Mouse (Mus musculus): ENCODE data around the gene Slfn2.

The Slfn2 gene

GRCm38 (mm10) chr11:83077714-83078422, 13.0 kb downstream of the Slfn2 start:
- DNase-seq (ENCODE audit: low spot score), result no peak

- no peak for DNase-seq (ENCODE audit: low spot score)
These were observed 13.7 kb downstream of the Slfn2 start for GRCm38 (mm10) chr11:83078423-83079140.

GRCm38 (mm10) chr11:83079487-83080199, 14.7 kb downstream of the Slfn2 start:
- no peak for DNase-seq (ENCODE audit: low spot score)

GRCm38 (mm10) chr11:83082741-83083473, 18.0 kb downstream of the Slfn2 start:
- DNase-seq (ENCODE audit: low spot score), result no peak

- DNase-seq (ENCODE audit: low spot score), result no peak
These were observed 19.2 kb downstream of the Slfn2 start for GRCm38 (mm10) chr11:83084161-83084560.

- no peak for DNase-seq (ENCODE audit: low spot score)
These were observed 19.8 kb downstream of the Slfn2 start for GRCm38 (mm10) chr11:83084761-83085160.

- no peak for DNase-seq (ENCODE audit: low spot score)
These were observed 50.2 kb downstream of the Slfn2 start for GRCm38 (mm10) chr11:83115138-83115537.

- no peak for DNase-seq (ENCODE audit: low spot score)
These were observed 51.8 kb downstream of the Slfn2 start, which contains the start of gene Slfn1 for GRCm38 (mm10) chr11:83116597-83117227. Slfn1 (plus strand) TSS chr11:83116849.

GRCm38 (mm10) chr11:83118056-83118455, 53.1 kb downstream of the Slfn2 start:
- no peak for DNase-seq (ENCODE audit: low spot score)

Measured in testis, postnatal 14 days (tissue).